Mouse (Mus musculus) brain, embryonic 14.5 days (tissue): ENCODE measurements at regions not wholly inside any gene's neighbourhood (a gene's known extent, or its start where the extent isn't known, plus 50 kb on each side); places are given as distances from the start of the nearest gene placed in this dataset.

ENCODE experiments used
- CTCF ChIP-seq: fragments of 200-500 bp; IDR thresholded peaks from 2 replicates; pipeline ENCODE4 v1.5.1; 2012; ENCODE audit warnings: inconsistent platforms, mild to moderate bottlenecking, moderate library complexity, borderline replicate concordance; ENCODE audit not compliant: insufficient read depth, insufficient read length; ENCODE audit errors: extremely low read depth
- POLR2A ChIP-seq: fragments of 200-500 bp; IDR thresholded peaks from 2 replicates; pipeline ENCODE4 v1.6.1; 2012; ENCODE audit warnings: mild to moderate bottlenecking, inconsistent platforms, borderline replicate concordance; ENCODE audit not compliant: poor library complexity, insufficient read depth, insufficient read length, severe bottlenecking; ENCODE audit errors: extremely low read depth

DNA sequence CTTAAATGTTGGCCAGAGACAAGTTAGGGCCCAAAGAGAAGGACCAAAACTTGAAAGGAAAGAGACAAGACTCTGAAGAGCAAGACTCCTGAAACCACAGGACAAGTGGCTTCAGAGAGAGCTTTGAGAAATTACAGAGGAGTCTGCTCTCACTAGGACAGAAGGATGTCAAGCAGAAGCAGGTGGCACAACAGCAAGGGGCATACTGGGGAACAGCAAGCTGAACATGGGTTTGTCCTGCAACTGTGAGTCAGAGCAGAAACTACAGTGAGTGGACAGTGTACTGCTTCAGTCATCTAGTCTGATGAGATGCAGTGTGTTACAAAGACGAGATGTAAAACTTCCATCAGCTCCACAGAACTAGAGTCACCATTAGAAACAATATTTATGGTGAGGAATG lies 160.6 kb upstream of the Zranb2 start:
- no peak for TF ChIP-seq CTCF
- no peak for TF ChIP-seq POLR2A
